Mouse (Mus musculus): ENCODE measurements at regions not wholly inside any gene's neighbourhood (a gene's known extent, or its start where the extent isn't known, plus 50 kb on each side); places are given as distances from the start of the nearest gene placed in this dataset.

DNA sequence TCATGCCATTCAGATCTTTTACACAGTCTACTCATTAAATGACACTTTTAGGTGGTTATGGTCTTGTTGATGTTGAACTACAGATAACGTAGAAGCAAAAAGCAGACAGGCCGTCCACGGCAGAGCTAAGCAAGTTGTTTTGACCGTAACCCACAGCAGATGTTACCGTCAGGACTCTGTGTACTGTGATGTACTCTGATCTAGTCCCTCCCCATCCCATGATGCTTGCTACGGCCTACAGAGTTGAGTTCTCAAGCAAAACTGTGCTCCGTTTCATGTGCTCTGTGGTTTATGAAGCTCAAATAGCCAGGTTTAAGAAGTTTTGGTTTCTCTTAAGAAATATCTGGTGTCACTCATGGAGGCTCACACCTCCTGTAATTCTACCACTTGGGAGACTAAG lies 169.4 kb upstream of the Tnfaip3 start:
- DNase-seq (ENCODE audit: low spot score) = no peak
- no peaks in the 10 kb centered on the region for H3K4me1 ChIP-seq (ENCODE audit: insufficient read depth, low read depth, low read length)
- H3K9ac ChIP-seq (replicated peaks; ENCODE audit: low read depth) = no peak overlapping the region
- H3K36me3 ChIP-seq (ENCODE audit: insufficient read depth, low read length) = no peaks in the 10 kb centered on the region
- no peak overlapping the region for H3K4me3 ChIP-seq (ENCODE audit: low read depth, low read length)
- no peaks in the 10 kb centered on the region for H3K9me3 ChIP-seq (ENCODE audit: low read length)
- no peaks in the 10 kb centered on the region for H3K27me3 ChIP-seq (replicated peaks; ENCODE audit: insufficient read depth, low read length)
- ATAC-seq = no peak
- WGBS = 90% methylated on average over 7 of the region's 7 CpGs
- H3K4me2 ChIP-seq (replicated peaks; ENCODE audit: low read depth, low read length) = no peak overlapping the region
- no peak for TF ChIP-seq EP300 (IDR thresholded peaks at IDR 0.05)
- no peak for TF ChIP-seq CTCF (IDR thresholded peaks at IDR 0.05)
- H3K27ac ChIP-seq (ENCODE audit: low read length) = no peak overlapping the region

DNA sequence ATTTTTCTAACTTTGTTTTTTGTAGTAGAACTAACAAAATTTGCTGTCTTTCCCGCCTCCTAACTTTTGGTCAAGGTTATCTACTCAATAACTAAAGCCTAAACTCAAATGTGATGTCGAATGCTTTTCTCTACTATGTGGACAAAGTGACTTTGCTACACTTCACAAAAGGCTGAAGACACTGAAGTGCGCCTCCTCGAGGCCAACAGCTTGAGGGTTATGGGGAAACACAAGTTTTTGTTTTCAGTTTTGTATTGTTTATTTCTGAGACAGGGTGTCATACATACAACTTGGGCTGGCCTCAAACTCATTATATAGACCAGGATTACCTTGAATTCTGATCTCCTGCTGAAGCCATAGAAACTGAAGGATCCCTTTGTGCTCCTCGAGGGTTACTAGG lies 162.4 kb upstream of the Tnfaip3 start:
- WGBS = 83% methylated on average over 5 of the region's 5 CpGs
- ATAC-seq (no peak), DNase-seq (ENCODE audit: low spot score) (no peak)
- Histone ChIP-seq H3K4me1 (ENCODE audit: insufficient read depth, low read depth, low read length) (no peaks in the 10 kb centered on the region), H3K4me2 (replicated peaks; ENCODE audit: low read depth, low read length) (no peak overlapping the region), H3K9me3 (ENCODE audit: low read length) (no peaks in the 10 kb centered on the region), H3K36me3 (ENCODE audit: insufficient read depth, low read length) (no peaks in the 10 kb centered on the region), H3K4me3 (ENCODE audit: low read depth, low read length) (no peak overlapping the region), H3K27ac (ENCODE audit: low read length) (no peak overlapping the region), H3K9ac (replicated peaks; ENCODE audit: low read depth) (no peak overlapping the region), H3K27me3 (replicated peaks; ENCODE audit: insufficient read depth, low read length) (no peaks in the 10 kb centered on the region)
- TF ChIP-seq EP300 (IDR thresholded peaks at IDR 0.05) = no peak
- peak; percentile 22; the same call in 1 of the 2 replicates for TF ChIP-seq CTCF (IDR thresholded peaks at IDR 0.05)

DNA sequence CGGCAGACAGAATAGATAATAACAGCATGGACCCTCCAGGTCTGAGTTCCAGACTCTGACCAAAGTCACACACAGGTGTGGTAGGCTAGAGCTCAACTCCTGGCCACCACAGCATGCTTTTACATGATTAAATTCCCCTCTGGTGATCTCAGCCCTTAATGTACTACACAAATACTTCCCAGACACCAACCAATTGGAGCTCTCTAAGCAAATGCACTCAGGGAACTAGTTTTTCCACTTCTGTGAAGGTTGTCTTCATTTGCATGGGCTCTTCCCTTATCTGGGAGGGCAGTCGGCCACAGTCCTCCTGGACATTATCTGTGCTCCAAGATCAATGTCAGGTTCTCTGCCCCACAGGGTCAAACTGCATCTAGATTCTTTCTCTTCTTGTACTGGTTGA lies 162.0 kb upstream of the Tnfaip3 start:
- no peaks in the 10 kb centered on the region for H3K4me1 ChIP-seq (ENCODE audit: insufficient read depth, low read depth, low read length)
- no peak overlapping the region for H3K9ac ChIP-seq (replicated peaks; ENCODE audit: low read depth)
- peak; percentile 56 for TF ChIP-seq EP300 (IDR thresholded peaks at IDR 0.05)
- TF ChIP-seq CTCF (IDR thresholded peaks at IDR 0.05) = no peak
- no peaks in the 10 kb centered on the region for H3K27me3 ChIP-seq (replicated peaks; ENCODE audit: insufficient read depth, low read length)
- WGBS = 59% methylated on average over 2 of the region's 2 CpGs
- no peak overlapping the region for H3K27ac ChIP-seq (ENCODE audit: low read length)
- H3K4me3 ChIP-seq (ENCODE audit: low read depth, low read length) = no peak overlapping the region
- no peak overlapping the region for H3K4me2 ChIP-seq (replicated peaks; ENCODE audit: low read depth, low read length)
- no peaks in the 10 kb centered on the region for H3K9me3 ChIP-seq (ENCODE audit: low read length)
- peak; percentile 74 for ATAC-seq
- H3K36me3 ChIP-seq (ENCODE audit: insufficient read depth, low read length) = no peaks in the 10 kb centered on the region
- DNase-seq (ENCODE audit: low spot score) = peak; percentile 76

DNA sequence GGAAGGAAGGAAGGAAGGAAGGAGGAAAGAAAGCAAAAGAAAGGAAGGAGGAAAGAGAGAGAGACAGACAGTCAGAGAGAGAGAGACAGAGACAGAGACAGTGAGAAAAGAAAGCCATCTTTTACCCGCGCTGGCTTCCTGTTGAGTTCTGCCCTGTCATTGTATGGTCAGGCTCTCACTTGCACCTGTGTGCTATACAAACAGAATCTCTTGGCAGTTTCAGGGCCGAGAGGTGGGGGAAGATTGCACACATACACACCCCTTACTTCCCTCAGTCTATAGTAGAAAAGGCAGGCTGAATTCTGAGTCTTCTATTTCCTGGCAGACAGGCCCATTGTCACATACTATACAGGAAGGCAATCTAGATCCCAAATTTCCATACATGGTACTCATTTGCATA lies 160.8 kb upstream of the Tnfaip3 start:
- Histone ChIP-seq H3K4me3 (ENCODE audit: low read depth, low read length) (no peak overlapping the region), H3K4me2 (replicated peaks; ENCODE audit: low read depth, low read length) (no peak overlapping the region), H3K36me3 (ENCODE audit: insufficient read depth, low read length) (no peaks in the 10 kb centered on the region), H3K27ac (ENCODE audit: low read length) (no peak overlapping the region), H3K9ac (replicated peaks; ENCODE audit: low read depth) (no peak overlapping the region), H3K4me1 (ENCODE audit: insufficient read depth, low read depth, low read length) (no peaks in the 10 kb centered on the region), H3K9me3 (ENCODE audit: low read length) (no peaks in the 10 kb centered on the region), H3K27me3 (replicated peaks; ENCODE audit: insufficient read depth, low read length) (no peaks in the 10 kb centered on the region)
- no peak for TF ChIP-seq CTCF (IDR thresholded peaks at IDR 0.05)
- TF ChIP-seq EP300 (IDR thresholded peaks at IDR 0.05) = no peak
- 54% methylated on average over 3 of the region's 3 CpGs for WGBS
- ATAC-seq (no peak), DNase-seq (ENCODE audit: low spot score) (no peak)

DNA sequence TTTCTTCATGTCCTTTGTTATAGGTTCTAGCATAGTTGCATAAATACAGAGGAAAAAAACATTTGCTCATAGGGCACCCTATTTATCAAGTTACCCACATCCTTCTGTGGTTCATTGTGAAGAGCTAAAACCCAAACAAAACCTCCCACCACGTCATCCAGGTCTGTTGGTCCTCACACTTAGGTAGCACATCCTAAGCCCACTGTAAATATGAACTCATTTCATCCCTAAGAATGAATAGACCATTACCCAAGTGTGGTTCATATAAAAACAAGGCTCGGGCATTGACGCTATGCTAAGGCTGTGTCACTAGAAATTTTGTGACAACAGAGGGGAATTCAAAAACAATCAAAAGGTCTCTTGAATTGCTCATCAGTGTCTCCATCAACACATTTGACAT lies 156.4 kb upstream of the Tnfaip3 start:
- ATAC-seq (no peak), DNase-seq (ENCODE audit: low spot score) (no peak)
- TF ChIP-seq EP300 (IDR thresholded peaks at IDR 0.05) (no peak), CTCF (IDR thresholded peaks at IDR 0.05) (no peak)
- 71% methylated on average over 3 of the region's 3 CpGs for WGBS
- H3K36me3 ChIP-seq (ENCODE audit: insufficient read depth, low read length) = no peaks in the 10 kb centered on the region
- H3K27me3 ChIP-seq (replicated peaks; ENCODE audit: insufficient read depth, low read length) = no peaks in the 10 kb centered on the region
- H3K4me2 ChIP-seq (replicated peaks; ENCODE audit: low read depth, low read length) = no peak overlapping the region
- H3K4me1 ChIP-seq (ENCODE audit: insufficient read depth, low read depth, low read length) = peaks cover 4% of the 10 kb centered on the region; the same call in 1 of the 2 replicates
- no peak overlapping the region for H3K27ac ChIP-seq (ENCODE audit: low read length)
- no peak overlapping the region for H3K4me3 ChIP-seq (ENCODE audit: low read depth, low read length)
- no peak overlapping the region for H3K9ac ChIP-seq (replicated peaks; ENCODE audit: low read depth)
- no peaks in the 10 kb centered on the region for H3K9me3 ChIP-seq (ENCODE audit: low read length)

DNA sequence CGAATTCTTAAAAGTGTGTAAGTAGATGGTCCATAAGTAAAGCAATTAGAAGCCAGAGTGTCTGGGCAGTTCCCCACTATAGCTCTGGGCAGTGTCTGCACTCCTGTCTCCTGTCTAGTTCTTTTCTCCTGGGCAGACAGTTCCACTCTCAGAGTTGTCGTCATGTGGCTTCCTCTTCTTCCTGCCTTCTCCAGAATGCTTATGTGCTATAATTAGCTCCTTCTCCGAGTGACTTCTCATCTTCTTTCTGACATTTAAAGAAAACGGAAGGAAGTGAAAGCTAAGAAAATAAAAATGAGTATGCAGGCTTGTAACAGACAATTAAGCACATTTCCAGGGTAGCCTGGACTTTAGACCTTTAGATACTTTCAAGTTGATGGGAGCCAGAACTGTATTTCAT lies 155.1 kb upstream of the Tnfaip3 start:
- ATAC-seq = peak; percentile 27; the same call in 1 of the 2 replicates
- DNase-seq (ENCODE audit: low spot score) = peak; percentile 62
- Histone ChIP-seq H3K27ac (ENCODE audit: low read length) (no peak overlapping the region), H3K27me3 (replicated peaks; ENCODE audit: insufficient read depth, low read length) (no peaks in the 10 kb centered on the region), H3K4me2 (replicated peaks; ENCODE audit: low read depth, low read length) (no peak overlapping the region), H3K4me3 (ENCODE audit: low read depth, low read length) (no peak overlapping the region), H3K36me3 (ENCODE audit: insufficient read depth, low read length) (no peaks in the 10 kb centered on the region), H3K9me3 (ENCODE audit: low read length) (no peaks in the 10 kb centered on the region), H3K4me1 (ENCODE audit: insufficient read depth, low read depth, low read length) (peaks cover 4% of the 10 kb centered on the region; the same call in 1 of the 2 replicates), H3K9ac (replicated peaks; ENCODE audit: low read depth) (no peak overlapping the region)
- 26% methylated on average over 4 of the region's 4 CpGs for WGBS
- no peak for TF ChIP-seq CTCF (IDR thresholded peaks at IDR 0.05)
- peak; percentile 48; the same call in 1 of the 2 replicates for TF ChIP-seq EP300 (IDR thresholded peaks at IDR 0.05)

DNA sequence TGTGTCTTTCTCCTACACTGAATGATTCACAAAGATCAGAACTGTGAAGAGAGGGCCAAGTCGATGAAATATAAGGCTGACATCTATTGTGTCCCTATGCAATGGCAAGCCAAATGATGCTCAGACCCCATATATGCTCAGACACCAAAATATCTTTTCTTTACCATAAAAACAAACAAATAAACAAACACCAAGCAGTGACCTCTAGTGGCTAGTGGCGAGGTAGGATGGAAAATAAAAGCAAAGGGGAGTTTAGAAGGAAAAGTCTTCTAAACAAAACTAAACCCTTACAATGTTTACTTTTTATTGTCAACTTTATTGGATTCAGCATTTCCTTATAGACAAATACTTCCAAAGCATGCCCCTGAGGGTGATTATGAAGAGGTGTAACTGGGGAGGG lies 153.8 kb upstream of the Tnfaip3 start:
- DNase-seq (ENCODE audit: low spot score) (no peak), ATAC-seq (no peak)
- no peaks in the 10 kb centered on the region for H3K9me3 ChIP-seq (ENCODE audit: low read length)
- 76% methylated on average over 2 of the region's 2 CpGs for WGBS
- H3K9ac ChIP-seq (replicated peaks; ENCODE audit: low read depth) = no peak overlapping the region
- no peak overlapping the region for H3K4me3 ChIP-seq (ENCODE audit: low read depth, low read length)
- no peaks in the 10 kb centered on the region for H3K27me3 ChIP-seq (replicated peaks; ENCODE audit: insufficient read depth, low read length)
- H3K36me3 ChIP-seq (ENCODE audit: insufficient read depth, low read length) = no peaks in the 10 kb centered on the region
- TF ChIP-seq EP300 (IDR thresholded peaks at IDR 0.05) (no peak), CTCF (IDR thresholded peaks at IDR 0.05) (no peak)
- peaks cover 4% of the 10 kb centered on the region; the same call in 1 of the 2 replicates for H3K4me1 ChIP-seq (ENCODE audit: insufficient read depth, low read depth, low read length)
- H3K4me2 ChIP-seq (replicated peaks; ENCODE audit: low read depth, low read length) = no peak overlapping the region
- H3K27ac ChIP-seq (ENCODE audit: low read length) = no peak overlapping the region

All from lung, postnatal 0 days (tissue).